Mouse (Mus musculus) urinary bladder, postnatal 36 days (tissue): ENCODE measurements at regions not wholly inside any gene's neighbourhood (a gene's known extent, or its start where the extent isn't known, plus 50 kb on each side); places are given as distances from the start of the nearest gene placed in this dataset.
A peak's percentile ranks its signal among the peaks of the same experiment; 100 is the strongest.

ENCODE experiments used
- DNase-seq, 2 experiments: peaks; one replicate each; pipeline ENCODE4 v3.0.0; 2022; ENCODE audit warnings: low spot score in 2 of 2, mixed read lengths in 1 of 2

- no peak for DNase-seq
Measured at GRCm38 (mm10) chr1:154995778-154996390, 103.6 kb downstream of the Ier5 start.

DNA sequence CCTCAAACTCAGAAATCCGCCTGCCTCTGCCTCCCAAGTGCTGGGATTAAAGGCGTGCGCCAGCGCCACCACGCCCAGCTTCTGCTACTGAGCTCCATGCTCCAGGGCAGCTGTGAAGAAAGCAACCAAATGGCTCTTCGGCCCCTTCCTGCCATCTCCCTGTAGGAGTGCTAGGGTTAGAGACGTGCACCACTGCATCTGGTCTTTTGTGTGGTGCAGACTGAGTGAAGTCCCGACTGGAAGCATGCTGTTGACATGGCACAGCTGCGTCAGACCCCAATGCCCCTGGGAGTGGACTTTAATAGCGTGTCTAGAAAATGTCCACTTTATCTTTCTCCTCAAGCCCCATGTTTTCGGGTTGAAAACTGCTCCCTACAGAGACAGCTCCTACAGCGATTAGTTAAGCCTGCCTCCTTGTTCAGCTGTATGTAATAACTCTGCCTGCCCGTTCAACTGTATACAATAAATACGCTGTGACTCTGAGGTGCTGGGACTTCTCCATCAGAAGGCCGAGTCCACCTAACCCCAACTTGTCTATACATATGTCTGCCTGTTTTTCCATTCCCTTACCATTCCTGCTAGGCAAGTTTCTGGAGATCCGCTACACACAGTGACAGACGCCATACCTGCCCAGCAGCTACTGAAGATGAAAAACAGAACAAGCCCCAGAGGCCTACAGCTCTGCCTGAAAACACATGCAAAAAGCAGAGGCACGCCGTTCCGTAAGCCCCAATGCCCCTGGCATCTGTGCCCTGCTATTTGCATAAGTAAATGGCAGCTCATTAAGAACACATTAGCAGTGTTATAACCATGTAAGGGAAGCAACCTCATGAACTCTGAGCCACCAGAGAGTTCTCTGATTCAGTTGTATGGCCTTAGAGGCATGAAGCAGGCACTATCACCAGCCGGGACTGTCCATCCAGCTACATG is 105.2 kb downstream of the Ier5 start:
- DNase-seq = no peak

DNA sequence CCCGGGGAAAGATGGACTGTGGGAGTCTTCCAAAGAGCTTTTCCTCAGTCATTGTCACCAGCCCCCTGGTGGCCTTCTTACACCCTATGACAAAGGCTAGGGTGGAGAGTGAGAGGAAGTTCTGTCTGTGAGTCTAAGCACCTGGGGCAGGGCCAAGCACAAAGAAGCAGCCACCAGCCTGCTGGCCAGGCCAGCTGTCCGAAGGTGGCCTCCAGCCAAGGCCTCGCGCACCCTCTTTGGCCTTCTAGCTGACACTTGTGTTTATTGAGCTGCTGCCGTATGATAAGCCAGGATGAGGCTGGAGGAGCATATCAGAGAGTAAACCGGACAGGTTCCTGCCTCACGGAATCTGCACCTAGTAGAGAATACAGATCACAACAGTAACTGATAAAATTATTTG is 99.0 kb upstream of the Cacna1e start:
- DNase-seq = peak in 1 of 2 experiments; percentile 16

GRCm38 (mm10) chr1:154982836-154983235 is 98.5 kb upstream of the Cacna1e start:
- no peak for DNase-seq

- DNase-seq = no peak
Measured at GRCm38 (mm10) chr1:154981687-154982086, 97.4 kb upstream of the Cacna1e start.

- DNase-seq = no peak
Measured at GRCm38 (mm10) chr1:154975732-154976131, 91.4 kb upstream of the Cacna1e start.

GRCm38 (mm10) chr1:154961271-154961670 is 77.0 kb upstream of the Cacna1e start:
- no peak for DNase-seq

DNA sequence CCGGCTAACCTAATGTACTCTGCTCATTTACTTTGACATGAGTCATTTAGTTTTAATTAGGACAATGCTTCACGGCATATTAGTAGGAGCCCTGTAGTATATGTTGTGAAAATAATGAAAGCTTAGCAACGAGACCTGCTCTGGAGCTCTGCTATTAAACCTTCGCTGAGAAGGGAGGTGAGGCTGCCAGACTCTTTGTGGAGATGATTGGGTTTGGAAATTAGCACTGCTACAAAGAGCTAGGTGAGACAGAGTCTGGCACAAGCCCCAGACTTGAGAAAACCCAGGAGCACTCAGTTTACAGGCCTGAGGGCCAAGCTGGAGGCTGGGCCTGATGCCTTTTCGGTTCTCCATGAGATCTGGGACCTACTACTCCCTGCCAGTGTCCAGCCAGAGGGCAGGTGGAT is 72.3 kb upstream of the Cacna1e start:
- DNase-seq = no peak

GRCm38 (mm10) chr1:154952679-154953078 is 68.4 kb upstream of the Cacna1e start:
- no peak for DNase-seq
